In genomic region chr15:10833866-10834571, GRCm38 (mm10) we compare ENCODE assay signal across 16 mouse cellular contexts.
DNase-seq lines count a peak whose midpoint lies in the region; ATAC-seq and TF ChIP-seq lines count a peak whose summit lies in the region.
"Had no signal": no experiment of that assay in that cellular context is flagged by ENCODE, and none has a peak within 500 bp of the region (broad histone marks: within the 10 kb centered on the region; RNA-seq: fewer than 3 reads in every experiment).

No protein-coding gene starts in this region.

- TF ChIP-seq POLR2A in small intestine, adult 2 months (IDR thresholded peaks at IDR 0.05; ENCODE audit: low read depth, low read length) = no peak

- peak; percentile 5 for DNase-seq in liver
- DNase-seq in liver, embryonic 11.5 days (ENCODE audit: low spot score) = no peak
- peak; percentile 36 for DNase-seq in intestine, embryonic 14.5 days (ENCODE audit: low spot score)
- peak; percentile 53 for DNase-seq in kidney, postnatal 14 days
- DNase-seq in layer of hippocampus, adult 2 months (ENCODE audit: low spot score in 2 of 2) = no peak
- no peak for DNase-seq in forebrain, embryonic 14.5 days (ENCODE audit: low spot score)
- DNase-seq in adrenal gland, adult 8-10 months = no peak
- DNase-seq: cerebellum, adult 8-10 months; gastrocnemius, adult 2 months; thymus, postnatal 25 days had no signal

- H3K9me3 ChIP-seq in liver, embryonic 11.5 days (ENCODE audit: control insufficient read depth, low read length) = no peaks in the 10 kb centered on the region
- no peaks in the 10 kb centered on the region for H3K9me3 ChIP-seq in intestine, embryonic 14.5 days (ENCODE audit: control insufficient read depth, low read length)
- H3K9me3 ChIP-seq in forebrain, embryonic 14.5 days (replicated peaks; ENCODE audit: control insufficient read depth, low read length) = no peaks in the 10 kb centered on the region
- H3K9me3 ChIP-seq: embryonic facial prominence, embryonic 10.5 days; forebrain, embryonic 10.5 days; hindbrain, embryonic 15.5 days had no signal

- WGBS in liver, embryonic 11.5 days = 79% methylated on average over 7 of the region's 7 CpGs
- WGBS in intestine, embryonic 14.5 days = 71% methylated on average over 7 of the region's 7 CpGs
- 19% methylated on average over 7 of the region's 7 CpGs for WGBS in small intestine, adult 2 months
- 90% methylated on average over 7 of the region's 7 CpGs for WGBS in forebrain, embryonic 14.5 days

- H3K27me3 ChIP-seq in liver, embryonic 11.5 days (replicated peaks; ENCODE audit: control insufficient read depth, insufficient read depth, low read length) = no peaks in the 10 kb centered on the region
- no peaks in the 10 kb centered on the region for H3K27me3 ChIP-seq in intestine, embryonic 14.5 days (replicated peaks; ENCODE audit: control insufficient read depth, insufficient read depth, low read length)
- no peaks in the 10 kb centered on the region for H3K27me3 ChIP-seq in small intestine, adult 2 months (ENCODE audit: control insufficient read depth, insufficient read depth, low read length)
- no peaks in the 10 kb centered on the region for H3K27me3 ChIP-seq in forebrain, embryonic 14.5 days (replicated peaks; ENCODE audit: control insufficient read depth, insufficient read depth, low read length)
- H3K27me3 ChIP-seq: CH12.LX; hindbrain, embryonic 15.5 days had no signal

- H3K9ac ChIP-seq in liver, embryonic 11.5 days (ENCODE audit: low read depth, low read length) = no peak overlapping the region
- no peak overlapping the region for H3K9ac ChIP-seq in intestine, embryonic 14.5 days (ENCODE audit: low read length)
- H3K9ac ChIP-seq in forebrain, embryonic 14.5 days (ENCODE audit: low read length) = no peak overlapping the region
- H3K9ac ChIP-seq: hindbrain, embryonic 15.5 days had no signal

- ATAC-seq in liver, embryonic 11.5 days (replicated peaks; ENCODE audit: low FRiP score) = no peak
- peak; percentile 88 for ATAC-seq in intestine, embryonic 14.5 days (replicated peaks; ENCODE audit: low FRiP score, low TSS enrichment, low read depth)
- ATAC-seq in forebrain, embryonic 14.5 days = no peak

- H3K36me3 ChIP-seq in liver, embryonic 11.5 days (ENCODE audit: control insufficient read depth, insufficient read depth, low read length) = no peaks in the 10 kb centered on the region
- no peaks in the 10 kb centered on the region for H3K36me3 ChIP-seq in intestine, embryonic 14.5 days (ENCODE audit: control insufficient read depth, insufficient read depth, low read length)
- no peaks in the 10 kb centered on the region for H3K36me3 ChIP-seq in small intestine, adult 2 months (ENCODE audit: control insufficient read depth, insufficient read depth, low read length)
- H3K36me3 ChIP-seq in forebrain, embryonic 14.5 days (ENCODE audit: control insufficient read depth, insufficient read depth, low read length) = no peaks in the 10 kb centered on the region
- H3K36me3 ChIP-seq: embryonic facial prominence, embryonic 10.5 days; forebrain, embryonic 10.5 days; hindbrain, embryonic 15.5 days had no signal

- H3K4me3 ChIP-seq in liver, embryonic 11.5 days (ENCODE audit: low read depth, low read length) = no peak overlapping the region
- no peak overlapping the region for H3K4me3 ChIP-seq in intestine, embryonic 14.5 days (ENCODE audit: low read depth, low read length)
- peak overlapping the region; percentile 13; the same call in 1 of the 2 replicates for H3K4me3 ChIP-seq in small intestine, adult 2 months (ENCODE audit: low read depth, low read length)
- H3K4me3 ChIP-seq in layer of hippocampus, adult 2 months = no peak overlapping the region
- H3K4me3 ChIP-seq in forebrain, embryonic 14.5 days (ENCODE audit: low read depth, low read length) = no peak overlapping the region
- H3K4me3 ChIP-seq: embryonic facial prominence, embryonic 10.5 days; forebrain, embryonic 10.5 days; gastrocnemius, adult 2 months; hindbrain, embryonic 15.5 days; myocyte had no signal

- H3K27ac ChIP-seq in liver, embryonic 11.5 days (ENCODE audit: low read depth, low read length) = no peak overlapping the region
- peak overlapping the region; percentile 55 for H3K27ac ChIP-seq in intestine, embryonic 14.5 days (ENCODE audit: low read depth)
- H3K27ac ChIP-seq in small intestine, adult 2 months (ENCODE audit: insufficient read depth, low read depth, low read length) = peak overlapping the region; percentile 99
- H3K27ac ChIP-seq in layer of hippocampus, adult 2 months = no peak overlapping the region
- no peak overlapping the region for H3K27ac ChIP-seq in forebrain, embryonic 14.5 days (ENCODE audit: low read depth, low read length)
- H3K27ac ChIP-seq: embryonic facial prominence, embryonic 10.5 days; forebrain, embryonic 10.5 days; gastrocnemius, adult 2 months; hindbrain, embryonic 15.5 days had no signal

- no peak for TF ChIP-seq CTCF in small intestine, adult 2 months (IDR thresholded peaks at IDR 0.05; ENCODE audit: extremely low read depth, insufficient read length, insufficient replicate concordance, low read depth, low read length)
- no peak for TF ChIP-seq CTCF in layer of hippocampus, adult 2 months (conservative IDR thresholded peaks at IDR 0.05)

- no peak overlapping the region for H3K4me2 ChIP-seq in liver, embryonic 11.5 days
- no peak overlapping the region; the same call in 1 of the 2 replicates for H3K4me2 ChIP-seq in intestine, embryonic 14.5 days (ENCODE audit: low read length)
- no peak overlapping the region for H3K4me2 ChIP-seq in forebrain, embryonic 14.5 days (ENCODE audit: low read length)
- H3K4me2 ChIP-seq: hindbrain, embryonic 15.5 days had no signal

- no peaks in the 10 kb centered on the region for H3K4me1 ChIP-seq in liver, embryonic 11.5 days (replicated peaks; ENCODE audit: control insufficient read depth, insufficient read depth, low read length)
- peaks cover 6% of the 10 kb centered on the region; the same call in 1 of the 2 replicates for H3K4me1 ChIP-seq in intestine, embryonic 14.5 days (replicated peaks; ENCODE audit: control insufficient read depth, insufficient read depth, low read length)
- H3K4me1 ChIP-seq in small intestine, adult 2 months (ENCODE audit: control insufficient read depth, insufficient read depth, insufficient read length, low read length) = peaks cover 16% of the 10 kb centered on the region; the same call in 1 of the 2 replicates
- H3K4me1 ChIP-seq in forebrain, embryonic 14.5 days (ENCODE audit: control insufficient read depth, insufficient read depth, low read length) = no peaks in the 10 kb centered on the region
- H3K4me1 ChIP-seq: embryonic facial prominence, embryonic 10.5 days; forebrain, embryonic 10.5 days; hindbrain, embryonic 15.5 days had no signal

Comparison
In these comparisons a context has a peak if more than half of its experiments do, and no peak if none do; other contexts are left out.
1. DNase-seq: peak in liver (single experiment), intestine, embryonic 14.5 days (single experiment) and kidney, postnatal 14 days (single experiment); none in liver, embryonic 11.5 days (single experiment), layer of hippocampus, adult 2 months (0 of 2), forebrain, embryonic 14.5 days (single experiment) and adrenal gland, adult 8-10 months (single experiment).
2. H3K27ac ChIP-seq: peak in intestine, embryonic 14.5 days (single experiment) and small intestine, adult 2 months (single experiment); none in liver, embryonic 11.5 days (single experiment), layer of hippocampus, adult 2 months (single experiment) and forebrain, embryonic 14.5 days (single experiment).